Mouse (Mus musculus) ES-E14 (cell line): ENCODE results near the gene Dmrt1. TPM values are rescaled to one million over a fixed set of nuclear protein-coding genes. Genes with fewer than 3 reads are reported as not detected.

Experiments used
- DNase-seq: peaks from one replicate; pipeline ENCODE4 v3.0.0-alpha.2; 2013; ENCODE audit warnings: low read depth, low spot score
- H3K27ac ChIP-seq: 2 replicates; pipeline ENCODE4 v1.5.1; 2012; ENCODE audit warnings: low read depth, mild to moderate bottlenecking, low read length, moderate library complexity, mixed read lengths; ENCODE audit not compliant: poor library complexity, insufficient read depth, severe bottlenecking
- H3K36me3 ChIP-seq: 2 replicates; pipeline ENCODE4 v1.6.1; 2012; ENCODE audit warnings: mild to moderate bottlenecking, low read length, moderate library complexity, mixed read lengths; ENCODE audit not compliant: control insufficient read depth, poor library complexity, insufficient read depth, severe bottlenecking
- H3K4me1 ChIP-seq, 2 experiments: fragments of 150-350 bp in 1 of 2; sonication (generic) in 1 of 2; 2 replicates each; pipeline ENCODE4 v1.6.1; 2012; ENCODE audit warnings: low read length in 2 of 2, mild to moderate bottlenecking in 1 of 2, mixed read lengths in 1 of 2; ENCODE audit not compliant: control insufficient read depth in 2 of 2, insufficient read depth in 2 of 2, poor library complexity in 1 of 2
- H3K4me3 ChIP-seq, 2 experiments: fragments of 150-350 bp in 1 of 2; sonication (generic) in 1 of 2; 2 replicates each; pipeline ENCODE4 v1.5.1; 2012; ENCODE audit warnings: low read length in 2 of 2, low read depth in 1 of 2, mild to moderate bottlenecking in 1 of 2, mixed read lengths in 1 of 2; ENCODE audit not compliant: insufficient read depth in 1 of 2, poor library complexity in 1 of 2, severe bottlenecking in 1 of 2
- H3K9ac ChIP-seq: 2 replicates; pipeline ENCODE4 v1.6.1; 2012; ENCODE audit warnings: low read depth, mild to moderate bottlenecking, low read length, mixed read lengths; ENCODE audit not compliant: poor library complexity, insufficient read depth, severe bottlenecking
- H3K9me3 ChIP-seq: fragments of 150-350 bp; sonication (generic); 2 replicates; pipeline ENCODE4 v1.6.1; 2012; ENCODE audit warnings: low read depth, mild to moderate bottlenecking, low read length; ENCODE audit not compliant: control insufficient read depth, insufficient read depth
- CHD2 ChIP-seq: IDR thresholded peaks from 2 replicates; pipeline ENCODE4 v1.6.1; 2014; ENCODE audit warnings: mild to moderate bottlenecking, low read depth, low read length, inconsistent platforms
- HCFC1 ChIP-seq: IDR thresholded peaks from 2 replicates; pipeline ENCODE4 v1.6.1; 2012; ENCODE audit warnings: low read length, inconsistent platforms, borderline replicate concordance; ENCODE audit not compliant: insufficient read depth
- MAFK ChIP-seq: IDR thresholded peaks from 2 replicates; pipeline ENCODE4 v1.6.1; 2014; ENCODE audit warnings: mild to moderate bottlenecking, low read depth, low read length, inconsistent platforms; ENCODE audit not compliant: insufficient read depth
- ZC3H11A ChIP-seq: IDR thresholded peaks from 2 replicates; pipeline ENCODE4 v1.6.1; 2012; ENCODE audit warnings: low read depth, mild to moderate bottlenecking, inconsistent platforms, low read length, borderline replicate concordance
- ZNF384 ChIP-seq: IDR thresholded peaks from 2 replicates; pipeline ENCODE4 v1.6.1; 2012; ENCODE audit warnings: low read depth, low read length, inconsistent platforms
- in situ Hi-C, 2 experiments: fragments of 600-800 bp; cut with MboI; formaldehyde crosslinking; loops; one replicate each; pipeline ENCODE4 v1.15.1; 2025; ENCODE audit warnings: low sequenced_read_pairs in 2 of 2, inconsistent platforms in 1 of 2; ENCODE audit not compliant: unreplicated experiment in 2 of 2
- total RNA-seq: library from RNA; depleted of rRNA; stranded (reverse); fragments of 300-350 nt; gene quantifications from 2 replicates; pipeline ENCODE4 v1.2.3, GENCODE M21; 2012

Dmrt1 gene
- total RNA-seq, 1 experiment = 12.3 TPM

- 0 out of 4 replicates have a peak, but pooled peaks cover 0 to 1% of the 10 kb centered on the region in 2 experiments for H3K4me1 ChIP-seq
- H3K4me3 ChIP-seq = no peak overlapping the region
- peak; percentile 54 for DNase-seq
- H3K36me3 ChIP-seq = peaks cover 3% of the 10 kb centered on the region; the same call in 1 of the 2 replicates
- H3K9ac ChIP-seq = no peak overlapping the region
- H3K27ac ChIP-seq = no peak overlapping the region
- TF ChIP-seq MAFK (no peak), ZC3H11A (peak; percentile 55; the same call in 1 of the 2 replicates)
- H3K9me3 ChIP-seq = no peaks in the 10 kb centered on the region
- in situ Hi-C loops = loop anchor here in 1 of 2 experiments (10.0 kb wide), 1 partner anchor 89 kb away; no protein-coding TSS in a partner anchor
Observed at GRCm38 (mm10) chr19:25545714-25546340, 40.4 kb downstream of the Dmrt1 start.

- in situ Hi-C loops = loop anchor here in 1 of 2 experiments (10.0 kb wide), 1 partner anchor 88 kb away; no protein-coding TSS in a partner anchor
- Histone ChIP-seq H3K9ac (no peak overlapping the region), H3K9me3 (no peaks in the 10 kb centered on the region), H3K27ac (no peak overlapping the region), H3K4me1 (peaks cover 0 to 1% of the 10 kb centered on the region in 2 experiments; a peak in 1 of 4 replicates), H3K36me3 (peaks cover 3% of the 10 kb centered on the region; the same call in 1 of the 2 replicates), H3K4me3 (no peak overlapping the region)
- TF ChIP-seq HCFC1 = no peak
- TF ChIP-seq ZNF384 = no peak
- TF ChIP-seq CHD2 = no peak
- TF ChIP-seq ZC3H11A = no peak
- TF ChIP-seq MAFK = no peak
- no peak for DNase-seq
Observed at GRCm38 (mm10) chr19:25547086-25547643, 41.7 kb downstream of the Dmrt1 start.

- Histone ChIP-seq H3K4me1 (peaks cover 0 to 1% of the 10 kb centered on the region in 2 experiments; a peak in 2 of 4 replicates), H3K9ac (no peak overlapping the region), H3K27ac (no peak overlapping the region), H3K9me3 (no peaks in the 10 kb centered on the region), H3K36me3 (peaks cover 3% of the 10 kb centered on the region; the same call in 1 of the 2 replicates), H3K4me3 (no peak overlapping the region)
- TF ChIP-seq ZC3H11A (no peak), ZNF384 (no peak), HCFC1 (no peak), CHD2 (no peak), MAFK (no peak)
- in situ Hi-C loops = no loop called here
- no peak for DNase-seq
Observed at GRCm38 (mm10) chr19:25550346-25550745, 44.9 kb downstream of the Dmrt1 start.

- in situ Hi-C loops = no loop called here
- H3K36me3 ChIP-seq = peaks cover under 1% of the 10 kb centered on the region; the same call in 1 of the 2 replicates
- H3K9ac ChIP-seq = no peak overlapping the region
- peaks cover 0 to 1% of the 10 kb centered on the region in 2 experiments; a peak in 2 of 4 replicates for H3K4me1 ChIP-seq
- no peak for DNase-seq
- H3K4me3 ChIP-seq = no peak overlapping the region
- no peak overlapping the region for H3K27ac ChIP-seq
- TF ChIP-seq HCFC1 (no peak), ZC3H11A (no peak), CHD2 (no peak), MAFK (no peak), ZNF384 (no peak)
- no peaks in the 10 kb centered on the region for H3K9me3 ChIP-seq
Observed at GRCm38 (mm10) chr19:25551053-25551452, 45.6 kb downstream of the Dmrt1 start.
